Mouse (Mus musculus): ENCODE results near the gene Atg5.
A peak's percentile ranks its signal among the peaks of the same experiment; 100 is the strongest.

Atg5 gene

GRCm38 (mm10) chr10:44348474-44349415, 80.6 kb downstream of the Atg5 start:
- DNase-seq (ENCODE audit: low read depth, low spot score) = no peak

DNA sequence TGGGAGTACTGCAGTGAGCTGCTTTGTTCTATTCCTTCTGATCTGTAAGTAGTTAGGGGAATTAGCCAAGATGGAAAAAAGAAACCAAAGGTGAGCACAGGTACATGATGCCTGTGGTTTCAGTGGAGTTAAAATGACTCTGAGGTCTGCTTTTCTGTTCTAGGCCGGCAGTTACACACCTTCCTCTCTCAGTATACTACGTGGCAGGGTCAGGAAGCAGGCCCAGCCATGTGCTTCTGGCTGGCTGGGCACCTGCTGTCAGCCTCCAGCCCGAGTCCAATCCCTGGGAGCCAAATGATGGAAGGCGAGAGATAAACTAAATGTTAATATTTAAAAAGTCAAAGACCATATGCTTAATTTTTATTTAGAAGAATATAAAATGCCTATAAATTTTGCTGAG, 85.3 kb downstream of the Atg5 start:
- no peak for DNase-seq (ENCODE audit: low read depth, low spot score)

GRCm38 (mm10) chr10:44354393-44354792, 86.2 kb downstream of the Atg5 start:
- no peak for DNase-seq (ENCODE audit: low read depth, low spot score)

DNA sequence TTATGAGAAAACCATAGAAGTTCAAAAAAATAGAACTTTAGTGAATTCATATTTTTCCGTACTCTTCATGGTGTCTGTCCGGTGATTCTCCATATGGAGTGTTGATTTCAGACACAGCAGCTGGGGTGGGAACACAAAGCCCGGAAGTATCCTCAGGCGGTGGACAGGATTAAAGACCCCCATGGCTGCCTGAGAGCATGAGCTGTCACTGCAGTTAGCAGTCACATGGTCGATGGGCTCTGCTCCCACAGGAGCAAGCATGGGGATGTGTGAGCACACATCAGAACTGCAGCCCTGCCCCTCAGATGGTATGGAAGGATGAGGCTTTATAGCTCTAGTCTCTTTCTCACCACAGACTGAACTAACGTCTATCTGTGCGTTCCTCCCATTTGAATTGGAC, 87.1 kb downstream of the Atg5 start:
- DNase-seq (ENCODE audit: low read depth, low spot score) = no peak

- no peak for DNase-seq (ENCODE audit: low read depth, low spot score)
Observed at GRCm38 (mm10) chr10:44356625-44357024, 88.5 kb downstream of the Atg5 start.

DNA sequence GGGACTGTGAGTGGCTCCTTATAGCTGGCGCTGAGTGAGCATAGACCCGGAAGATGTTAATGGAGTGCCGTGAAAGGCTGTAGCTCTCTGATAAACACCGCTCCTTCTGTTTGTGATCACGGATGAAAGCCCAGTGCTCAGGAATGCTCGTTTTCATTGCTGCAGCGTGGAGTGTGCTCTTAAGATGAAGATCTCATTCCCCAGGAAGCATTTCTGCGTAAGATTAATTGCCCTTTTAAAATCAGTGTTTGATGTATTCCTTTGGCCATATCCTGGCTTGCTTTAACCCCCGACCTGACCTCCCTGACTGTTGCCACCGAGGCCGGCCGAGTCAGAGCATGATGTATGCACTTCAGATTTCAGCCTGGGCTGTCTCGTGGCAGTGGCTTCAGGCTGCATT, 89.2 kb downstream of the Atg5 start:
- no peak for DNase-seq (ENCODE audit: low read depth, low spot score)

- no peak for DNase-seq (ENCODE audit: low read depth, low spot score)
Observed at GRCm38 (mm10) chr10:44358816-44359215, 90.7 kb downstream of the Atg5 start.

- DNase-seq (ENCODE audit: low read depth, low spot score) = no peak
Observed at GRCm38 (mm10) chr10:44360632-44361031, 92.5 kb downstream of the Atg5 start.

DNA sequence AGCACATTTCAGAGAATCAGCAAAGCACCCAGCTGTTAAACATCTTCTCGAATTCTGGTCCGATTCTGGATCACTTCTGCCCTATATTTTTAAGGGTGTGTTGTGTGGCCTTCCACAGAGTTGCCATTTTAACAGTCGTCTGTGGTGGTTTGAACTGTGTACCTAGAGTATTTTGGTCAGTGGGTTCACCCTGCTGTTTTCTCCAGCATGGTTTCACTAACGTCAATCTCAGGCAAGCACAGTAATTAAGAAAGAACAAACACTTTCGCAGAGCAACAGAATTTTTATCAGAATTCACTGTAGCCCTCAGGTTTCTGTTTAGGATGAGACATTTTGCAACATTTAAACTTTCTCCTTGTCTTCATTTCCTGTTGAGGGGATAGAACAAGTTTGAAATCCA, 94.3 kb downstream of the Atg5 start:
- DNase-seq (ENCODE audit: low read depth, low spot score) = no peak

- DNase-seq (ENCODE audit: low read depth, low spot score) = no peak
Observed at GRCm38 (mm10) chr10:44362846-44363245, 94.7 kb downstream of the Atg5 start.

DNA sequence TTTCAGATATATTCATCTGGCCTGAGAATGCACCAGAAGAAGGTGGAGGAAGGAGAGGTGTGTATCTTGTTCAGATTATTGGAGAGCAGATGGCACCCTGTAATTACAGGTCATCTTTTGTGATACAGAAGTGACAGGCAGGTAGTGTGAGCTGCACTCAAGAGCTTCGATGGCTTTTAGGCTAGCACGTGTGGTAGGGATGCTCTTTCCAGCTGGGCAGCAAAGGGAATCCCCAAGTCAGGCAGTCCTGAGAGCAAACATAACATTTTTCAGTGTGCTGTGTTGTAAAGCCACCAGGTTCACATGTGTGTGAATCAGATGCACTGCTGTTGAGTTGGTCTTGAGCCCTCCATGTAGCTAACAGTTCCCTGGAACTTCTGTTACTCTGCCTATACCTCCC, 98.0 kb downstream of the Atg5 start:
- no peak for DNase-seq (ENCODE audit: low read depth, low spot score)

- DNase-seq (ENCODE audit: low read depth, low spot score) = no peak
Observed at GRCm38 (mm10) chr10:44367043-44367442, 98.9 kb downstream of the Atg5 start.

DNA sequence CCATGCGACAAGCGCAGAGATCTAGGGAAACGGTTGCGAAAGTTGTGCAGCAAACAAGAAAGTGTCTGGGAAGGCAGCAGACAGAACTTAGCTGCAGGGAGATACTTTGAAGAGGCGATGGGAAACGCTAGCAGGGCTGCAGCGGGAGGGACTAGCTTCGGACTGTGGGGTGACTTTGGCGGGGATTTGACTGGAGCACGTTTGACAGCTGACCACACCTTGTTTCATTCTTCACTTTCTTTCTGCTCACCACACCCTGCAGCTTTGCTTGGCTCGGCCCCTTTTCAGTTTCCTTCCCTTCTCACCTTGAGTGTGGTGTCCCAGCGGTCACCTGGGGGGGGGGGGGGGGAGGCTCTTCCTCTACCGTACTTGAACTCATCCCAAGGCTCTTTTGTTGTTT, 100.4 kb downstream of the Atg5 start:
- no peak for DNase-seq (ENCODE audit: low read depth, low spot score)

GRCm38 (mm10) chr10:44370666-44371065, 102.5 kb downstream of the Atg5 start:
- DNase-seq (ENCODE audit: low read depth, low spot score) = no peak

- no peak for DNase-seq (ENCODE audit: low read depth, low spot score)
Observed at GRCm38 (mm10) chr10:44372210-44372609, 104.1 kb downstream of the Atg5 start.

- no peak for DNase-seq (ENCODE audit: low read depth, low spot score)
Observed at GRCm38 (mm10) chr10:44374678-44375077, 106.5 kb downstream of the Atg5 start.

DNA sequence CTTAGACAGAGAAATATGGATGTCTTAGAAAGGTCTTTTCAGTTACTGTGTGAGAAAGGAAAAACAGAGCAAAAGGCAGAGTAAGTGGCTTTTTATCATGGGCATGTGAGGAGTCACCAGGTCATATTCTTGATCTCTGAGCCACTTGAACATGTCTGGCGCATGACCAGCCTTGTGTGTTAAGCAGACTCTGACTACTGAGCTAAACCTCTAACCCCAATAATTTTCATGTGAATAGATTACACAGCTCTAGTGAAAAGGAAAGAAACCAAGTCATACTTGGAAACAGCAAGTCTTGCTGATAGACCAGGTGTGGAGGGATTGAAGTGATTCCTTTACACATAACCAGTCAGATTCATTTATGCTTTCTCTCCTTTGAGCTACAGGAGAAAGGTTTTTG, 107.3 kb downstream of the Atg5 start:
- no peak for DNase-seq (ENCODE audit: low read depth, low spot score)

- DNase-seq (ENCODE audit: low read depth, low spot score) = peak; percentile 32
Observed at GRCm38 (mm10) chr10:44377821-44378220, 109.7 kb downstream of the Atg5 start.

DNA sequence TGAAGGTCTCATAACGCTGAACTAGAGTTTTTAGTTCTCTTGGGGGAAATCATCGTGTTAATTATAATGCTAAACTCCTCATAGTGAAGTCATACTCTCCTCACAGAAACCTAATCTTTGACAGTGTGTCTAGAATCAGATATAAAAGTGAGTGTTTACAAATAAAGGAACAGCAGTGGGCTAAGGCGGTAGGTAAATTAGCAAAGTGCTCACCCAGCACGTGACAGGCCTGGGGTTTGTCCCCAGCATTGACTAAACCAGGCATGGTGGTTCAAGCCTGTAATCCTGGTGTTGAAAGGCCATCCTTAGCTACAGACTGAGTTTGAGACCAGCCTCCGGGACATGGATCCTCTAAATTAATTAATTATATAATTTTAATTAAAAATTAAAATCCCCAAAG, 110.2 kb downstream of the Atg5 start:
- DNase-seq (ENCODE audit: low read depth, low spot score) = peak; percentile 44

- DNase-seq (ENCODE audit: low read depth, low spot score) = peak; percentile 94
Observed at GRCm38 (mm10) chr10:44380476-44381208, 112.5 kb downstream of the Atg5 start.

DNA sequence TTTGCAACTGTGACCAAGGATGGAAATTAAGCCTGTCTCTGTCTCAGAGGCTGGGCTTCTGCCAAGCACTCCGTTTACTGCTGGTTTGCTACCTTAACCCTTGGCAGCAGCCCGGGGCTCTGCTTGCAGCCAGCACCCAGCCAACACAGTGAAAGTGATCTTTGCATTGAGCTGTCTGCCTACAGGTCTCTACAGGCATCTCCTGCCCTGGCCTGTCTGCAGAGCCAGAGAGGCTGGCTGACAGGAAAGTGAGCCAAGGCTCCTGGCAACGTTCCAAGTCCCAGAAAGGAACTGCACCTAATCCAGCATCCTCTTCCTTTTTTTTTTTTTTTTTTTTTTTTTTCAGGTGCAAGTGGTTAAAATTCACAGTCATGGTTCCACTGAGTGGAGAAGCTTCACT, 113.2 kb downstream of the Atg5 start:
- DNase-seq (ENCODE audit: low read depth, low spot score) = no peak

DNA sequence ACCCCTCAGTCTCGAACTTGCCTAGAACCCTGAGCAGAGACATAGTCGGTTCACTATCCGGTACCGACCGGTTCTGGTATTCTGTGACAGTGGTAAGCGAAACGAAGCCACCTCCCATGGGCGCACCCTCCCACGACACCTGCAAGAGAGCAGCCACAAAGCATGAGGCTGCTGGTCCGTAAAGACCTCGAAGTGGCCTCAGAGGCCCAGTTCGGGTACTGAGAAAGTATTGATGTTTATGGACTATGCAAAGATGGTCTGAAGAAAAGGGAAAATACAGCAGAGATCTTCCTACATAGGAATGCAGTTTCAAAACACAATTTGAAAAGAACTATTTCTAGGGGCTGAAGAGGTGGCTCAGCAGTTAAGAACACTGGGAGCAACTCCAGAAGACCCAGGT, 113.8 kb downstream of the Atg5 start:
- DNase-seq (ENCODE audit: low read depth, low spot score) = no peak

DNA sequence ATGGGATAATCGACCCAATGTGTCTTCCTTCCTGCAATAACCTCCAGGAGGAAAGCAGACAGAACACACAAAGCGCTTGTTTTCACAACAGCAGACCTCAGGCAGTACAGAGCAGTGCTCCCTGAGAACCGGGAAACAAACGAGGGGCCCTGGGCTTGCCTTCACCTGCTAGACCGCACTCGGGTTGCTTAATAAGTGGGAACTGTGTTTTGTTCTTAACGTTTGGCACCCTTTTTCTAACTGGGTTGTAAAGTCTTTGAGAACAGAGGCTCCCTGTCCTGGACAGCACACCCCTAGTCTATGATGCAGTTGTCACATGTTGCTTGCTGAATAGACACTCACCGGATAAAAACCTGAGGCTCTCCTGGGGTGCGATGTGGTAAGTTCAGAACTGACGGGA, 115.1 kb downstream of the Atg5 start:
- no peak for DNase-seq (ENCODE audit: low read depth, low spot score)

Measured in A20 (cell line).